In the genomic region with DNA sequence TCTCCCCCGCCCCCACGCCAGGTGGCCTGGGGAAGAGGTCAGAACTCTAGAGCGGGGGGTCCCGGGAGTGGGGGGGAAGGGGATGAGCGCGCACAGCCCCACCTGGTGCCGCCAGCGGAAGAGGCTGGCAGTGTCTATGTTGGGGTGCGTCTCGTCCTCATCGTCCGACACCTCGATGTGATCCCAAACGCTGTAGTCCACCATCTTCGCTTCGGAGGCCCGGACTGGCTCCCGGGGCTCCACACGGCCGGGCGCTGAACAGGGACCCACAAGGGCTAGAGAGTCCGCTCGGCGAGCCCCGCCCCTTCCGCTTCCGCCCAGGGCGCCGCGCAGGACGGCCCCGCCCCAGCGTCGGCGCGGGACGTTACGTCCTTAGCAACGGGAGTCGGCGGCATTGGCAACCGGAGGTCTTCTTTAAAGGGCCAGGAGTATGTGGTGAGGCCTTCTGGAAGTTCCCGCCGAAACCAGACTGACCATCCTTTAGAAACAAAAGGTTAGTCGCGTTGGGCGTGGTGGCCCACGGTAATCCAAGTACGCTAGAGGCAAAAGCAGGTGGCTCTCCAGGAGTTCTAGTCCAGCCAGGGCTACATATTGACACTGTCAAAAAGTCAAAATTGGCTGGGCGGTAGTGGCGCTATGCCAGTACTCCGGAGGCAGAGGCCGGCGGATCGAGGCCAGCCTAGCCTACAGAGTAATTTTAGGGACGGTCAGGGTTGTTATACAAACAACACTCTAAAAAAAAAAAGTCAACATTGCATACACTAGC, we compare ENCODE assay signal across 1 mouse cellular context.
A peak's percentile ranks its signal among the peaks of the same experiment; 100 is the strongest.
TF ChIP-seq lines count a peak whose summit lies in the region.

A gene (minus strand): TSS at position 329 of the 766 bp plus-strand sequence.

TF ChIP-seq in CH12.LX, 34 proteins besides CTCF, POLR2A, EP300 and RAD21 (continued from another document):
- TF ChIP-seq MXI1 (IDR thresholded peaks at IDR 0.05; ENCODE audit: low read depth, low read length) (peak; percentile 92), ZNF384 (IDR thresholded peaks at IDR 0.05; ENCODE audit: low read depth, low read length) (peak; percentile 44; the same call in 1 of the 2 replicates), NRF1 (IDR thresholded peaks at IDR 0.05; ENCODE audit: low read depth, low read length) (peak; percentile 61), MAFK (IDR thresholded peaks at IDR 0.05; ENCODE audit: insufficient replicate concordance, low read length) (0 out of 2 replicates have a peak, but pooled peaks have one; percentile 30), PAX5 (IDR thresholded peaks at IDR 0.05; ENCODE audit: low read length) (no peak), KAT2A (IDR thresholded peaks at IDR 0.05; ENCODE audit: insufficient replicate concordance, low read length) (peak; percentile 78; the same call in 1 of the 2 replicates), POLR2AphosphoS2 (IDR thresholded peaks at IDR 0.05; ENCODE audit: low read depth, low read length) (no peak), TCF12 (IDR thresholded peaks at IDR 0.05; ENCODE audit: low read depth, low read length) (peak; percentile 73; the same call in 1 of the 2 replicates), UBTF (IDR thresholded peaks at IDR 0.05; ENCODE audit: low read depth, low read length) (no peak), CHD2 (IDR thresholded peaks at IDR 0.05; ENCODE audit: low read length) (peak; percentile 94), JUN (IDR thresholded peaks at IDR 0.05; ENCODE audit: insufficient read depth, low read depth, low read length) (no peak), TBP (conservative IDR thresholded peaks at IDR 0.05; ENCODE audit: low read depth, low read length) (0 out of 2 replicates have a peak, but pooled peaks have one; percentile 33), RCOR1 (conservative IDR thresholded peaks at IDR 0.05; ENCODE audit: low read depth, low read length) (0 out of 2 replicates have a peak, but pooled peaks have one; percentile 52), ELF1 (IDR thresholded peaks at IDR 0.05; ENCODE audit: low read depth, low read length) (peak; percentile 56; the same call in 1 of the 2 replicates), SIN3A (IDR thresholded peaks at IDR 0.05; ENCODE audit: low read length) (peak; percentile 97), MAZ (IDR thresholded peaks at IDR 0.05; ENCODE audit: low read depth, low read length) (peak; percentile 90), JUND (conservative IDR thresholded peaks at IDR 0.05; ENCODE audit: low read depth, low read length) (no peak), ZKSCAN1 (IDR thresholded peaks at IDR 0.05; ENCODE audit: borderline replicate concordance, low read depth, low read length) (no peak), USF1 (IDR thresholded peaks at IDR 0.05; ENCODE audit: low read depth, low read length) (no peak), HCFC1 (IDR thresholded peaks at IDR 0.05; ENCODE audit: low read depth, low read length) (peak; percentile 85), GABPA (IDR thresholded peaks at IDR 0.05; ENCODE audit: insufficient replicate concordance, low read depth, low read length) (no peak; the same call in 1 of the 2 replicates), MEF2A (IDR thresholded peaks at IDR 0.05; ENCODE audit: borderline replicate concordance, low read depth, low read length) (peak; percentile 62), MAX (IDR thresholded peaks at IDR 0.05; ENCODE audit: low read length) (peak; percentile 85; the same call in 1 of the 2 replicates), MYC (IDR thresholded peaks at IDR 0.05; ENCODE audit: low read depth, low read length) (no peak), ZMIZ1 (IDR thresholded peaks at IDR 0.05; ENCODE audit: low read depth, low read length) (peak; percentile 45; the same call in 1 of the 2 replicates), ETS1 (conservative IDR thresholded peaks at IDR 0.05; ENCODE audit: low read depth, low read length) (peak; percentile 25; the same call in 1 of the 2 replicates), ZC3H11A (IDR thresholded peaks at IDR 0.05; ENCODE audit: low read depth, low read length) (no peak), BHLHE40 (IDR thresholded peaks at IDR 0.05; ENCODE audit: low read depth, low read length) (no peak)
